Mouse (Mus musculus): ENCODE data around the gene Pvalb.

Gene Pvalb

DNA sequence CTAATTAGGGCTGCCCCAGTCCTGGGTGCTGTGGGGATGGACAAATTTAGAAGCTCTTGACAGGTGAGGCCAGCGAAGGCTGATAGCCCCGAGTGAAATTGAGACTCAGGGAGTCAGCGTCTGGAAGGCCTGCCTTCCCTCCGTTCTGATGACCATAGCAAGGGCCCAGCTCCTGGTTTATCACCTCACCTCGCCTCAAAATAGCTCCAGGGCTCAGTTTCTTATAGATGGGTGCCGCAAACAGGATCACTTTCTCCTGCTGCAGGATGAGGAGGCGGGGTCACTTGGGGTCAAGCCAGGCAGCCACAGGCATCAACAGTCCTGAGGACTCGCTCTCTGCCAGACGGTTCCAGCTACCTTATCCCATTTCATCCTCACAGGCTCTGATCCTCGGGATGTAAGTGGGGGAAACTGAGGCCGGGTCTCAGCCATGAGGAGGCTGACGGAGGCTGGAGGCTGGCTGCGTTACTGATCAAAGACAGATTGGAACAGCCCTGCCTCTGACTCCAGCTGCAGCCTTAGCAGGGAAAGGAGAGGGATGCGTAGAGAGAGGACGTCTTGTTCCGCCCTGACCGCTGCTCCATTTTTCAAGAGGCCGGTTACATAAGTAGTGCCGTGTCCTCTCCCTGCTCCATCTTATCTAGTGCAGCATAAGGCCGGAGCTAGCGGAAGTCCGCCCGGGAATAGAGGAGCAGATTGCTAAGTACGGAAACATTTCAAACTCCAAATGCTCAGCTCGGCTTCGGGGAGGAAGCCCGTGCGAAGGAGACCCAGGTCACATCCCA, 10.9 kb downstream of the Pvalb start:
- no peak for DNase-seq

DNA sequence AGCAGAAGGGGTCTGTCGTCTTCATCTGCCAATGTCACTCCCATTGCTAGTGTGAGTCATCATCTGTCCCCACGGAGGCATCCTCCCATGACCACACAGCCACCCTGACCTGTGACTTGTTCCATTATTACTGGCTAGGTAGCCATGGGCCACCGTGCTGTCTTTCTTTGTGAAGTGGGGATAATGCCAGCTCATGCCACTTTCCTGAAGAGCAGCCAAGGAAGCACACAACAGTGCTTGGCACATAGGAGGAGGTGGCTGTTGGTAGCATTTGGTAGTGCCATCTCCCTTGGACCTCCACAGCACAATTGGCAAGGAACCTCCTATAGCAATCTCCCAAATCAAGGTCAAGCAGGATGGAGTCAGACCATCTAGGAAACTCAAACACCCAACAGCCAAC, 11.9 kb downstream of the Pvalb start:
- DNase-seq: no peak

GRCm38 (mm10) chr15:78189636-78190035, 16.6 kb downstream of the Pvalb start:
- no peak for DNase-seq

DNA sequence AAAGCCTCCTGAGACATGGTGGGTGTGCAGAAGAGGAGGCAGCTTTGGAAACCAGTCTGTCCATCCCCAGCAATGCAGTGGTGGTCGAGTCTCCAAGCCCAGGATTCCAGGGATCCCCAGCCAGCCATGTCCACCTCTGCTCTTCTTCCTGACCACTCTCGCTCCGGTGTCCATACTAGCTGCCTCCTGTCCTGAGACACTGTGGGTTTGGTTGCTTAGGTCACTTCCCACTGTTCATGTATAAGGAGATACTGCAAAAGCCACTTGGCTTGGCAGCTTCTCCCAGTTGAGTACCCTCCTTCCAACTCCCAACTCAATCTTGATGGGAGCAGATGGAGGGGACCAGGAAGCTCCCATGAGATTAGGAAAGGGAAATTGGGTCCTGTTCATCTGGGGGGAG, 17.7 kb downstream of the Pvalb start:
- no peak for DNase-seq

DNA sequence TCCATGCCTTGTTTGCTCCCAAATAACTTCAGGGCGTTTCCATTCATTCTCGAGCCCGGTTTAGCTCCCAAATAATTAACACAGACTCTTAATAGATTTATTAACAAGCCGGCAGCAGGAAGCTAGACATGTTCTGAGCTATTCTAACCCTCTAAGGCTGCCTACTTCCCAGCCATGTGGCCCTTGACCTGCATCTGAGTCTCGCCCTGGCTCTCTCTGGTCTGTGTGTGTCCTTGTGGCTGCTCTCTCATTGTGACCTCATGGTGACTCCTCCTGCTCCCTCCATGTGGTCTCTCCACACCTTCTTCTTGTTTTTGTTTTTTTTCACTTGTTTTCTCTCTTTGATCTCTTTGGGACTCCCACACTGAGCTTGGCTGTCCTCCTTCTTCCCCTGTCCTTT, 19.3 kb downstream of the Pvalb start:
- no peak for DNase-seq

- no peak for DNase-seq
These were observed 20.6 kb downstream of the Pvalb start for GRCm38 (mm10) chr15:78185609-78186008.

DNA sequence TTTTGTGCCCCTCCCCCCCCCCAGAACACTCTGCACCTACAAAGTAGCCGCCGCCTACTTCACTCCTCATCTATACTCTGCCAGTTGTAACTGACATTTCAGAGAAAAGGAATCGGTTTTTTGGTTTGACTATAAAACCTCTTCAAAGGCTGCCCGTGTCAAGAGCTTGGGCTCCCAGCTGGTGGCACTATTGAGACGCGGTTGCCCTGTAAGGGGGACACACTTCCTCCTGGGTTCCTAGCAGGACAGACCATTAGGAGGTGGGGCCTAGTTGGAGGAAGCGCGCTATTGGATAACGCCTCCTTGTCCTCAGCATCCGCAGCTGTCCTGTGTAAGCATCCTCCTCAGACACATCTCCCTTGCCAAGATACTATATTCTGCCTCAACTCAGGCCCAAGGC, 21.3 kb downstream of the Pvalb start:
- DNase-seq: no peak

DNA sequence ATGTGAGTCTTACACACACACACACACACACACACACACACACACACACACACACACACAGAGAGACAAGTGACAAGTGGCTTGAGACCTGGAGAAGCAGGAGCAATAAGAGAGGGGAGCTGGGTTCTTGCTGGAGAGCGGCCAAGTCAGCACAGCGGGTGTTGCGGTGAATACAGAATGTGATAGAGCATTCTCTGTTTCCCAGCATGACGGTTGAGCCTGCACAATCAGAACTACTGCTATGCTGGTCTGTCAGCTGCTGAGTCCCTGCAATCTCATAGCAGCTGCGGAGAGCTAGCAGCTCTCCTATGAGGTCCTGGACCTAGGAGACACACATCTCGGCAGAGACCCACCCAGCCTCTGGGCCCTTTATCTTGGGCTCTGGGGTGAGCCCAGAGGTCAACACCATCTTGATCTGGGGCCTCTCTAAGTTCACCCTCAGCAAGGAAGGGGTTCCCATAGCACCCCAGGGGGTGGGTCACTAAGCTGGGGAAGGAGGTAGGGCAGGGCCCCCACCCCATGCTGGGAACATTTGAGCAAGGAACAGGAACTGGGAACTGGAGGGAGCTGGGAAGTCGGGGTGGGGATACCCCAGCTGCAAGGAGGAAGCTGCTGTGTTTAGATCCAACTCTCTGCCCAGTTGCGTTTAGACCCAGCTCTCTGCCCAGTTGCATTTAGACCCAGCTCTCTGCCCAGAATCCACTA, 24.3 kb downstream of the Pvalb start:
- DNase-seq: peak; percentile 33 to 35

DNA sequence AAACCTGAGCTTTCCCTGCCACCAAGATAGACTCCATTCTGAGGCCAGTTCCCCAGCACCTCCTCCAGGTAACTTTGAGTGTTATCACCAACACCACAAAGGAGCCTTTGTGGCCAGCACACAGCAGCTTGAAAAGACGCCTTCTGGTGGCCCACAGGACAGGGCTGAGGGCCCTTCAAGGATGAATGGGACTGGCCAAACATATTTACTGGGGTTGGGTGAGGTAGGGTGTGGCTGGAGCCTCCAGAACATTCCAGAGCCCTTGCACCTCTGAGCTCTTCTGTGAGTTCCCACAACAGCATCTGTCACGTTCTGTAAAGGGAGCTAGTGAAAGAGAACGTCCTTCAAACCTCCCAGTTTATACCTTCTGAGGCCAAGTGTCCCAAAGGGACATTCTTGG, 26.4 kb downstream of the Pvalb start:
- DNase-seq: no peak

DNA sequence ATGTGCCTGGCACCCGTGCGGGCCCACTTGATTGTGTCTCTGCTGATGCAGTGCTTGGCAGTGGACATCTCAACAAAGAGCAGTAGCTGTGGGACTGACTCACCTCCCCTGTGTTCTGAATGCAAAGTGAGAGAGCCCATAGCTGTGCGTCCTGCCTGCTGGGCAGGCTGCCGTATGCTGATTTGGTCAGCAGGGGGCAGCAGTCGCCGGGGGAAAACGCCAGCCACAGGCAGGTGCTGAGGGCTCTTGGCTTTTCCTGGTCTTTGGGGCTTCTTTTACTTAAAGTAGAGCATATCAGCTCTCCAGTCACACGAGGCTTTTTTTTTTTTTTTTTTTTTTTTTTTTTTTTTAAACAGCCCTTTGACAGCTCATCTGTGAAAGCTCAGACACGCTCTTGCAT, 27.8 kb downstream of the Pvalb start:
- peak; percentile 85 to 86 for DNase-seq

GRCm38 (mm10) chr15:78177257-78177656, 28.9 kb downstream of the Pvalb start:
- DNase-seq: no peak

DNA sequence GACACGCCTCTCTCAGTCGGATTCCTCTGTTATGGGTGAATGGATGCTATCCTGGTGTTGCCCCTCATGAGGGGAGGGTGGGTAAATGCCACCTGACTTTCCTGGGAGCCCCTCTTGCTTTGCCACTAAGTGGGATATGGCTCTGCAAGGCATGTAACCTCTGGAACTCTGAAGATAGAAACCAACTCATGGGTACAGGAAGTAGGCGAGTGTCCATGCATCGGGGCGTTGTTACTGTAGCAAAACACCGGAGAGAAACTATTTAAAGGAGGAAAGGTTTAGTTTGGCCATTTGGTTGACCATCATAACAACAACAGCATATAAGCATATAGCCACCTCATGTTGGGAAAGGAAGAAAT, 31.3 kb downstream of the Pvalb start:
- no peak for DNase-seq

GRCm38 (mm10) chr15:78173972-78174886, 32.0 kb downstream of the Pvalb start, which contains the start of gene Ift27:
Ift27 (minus strand) TSS chr15:78174107.
- peak; percentile 96 for DNase-seq

- no peak for DNase-seq
These were observed 33.0 kb downstream of the Pvalb start for GRCm38 (mm10) chr15:78172899-78173817.

DNA sequence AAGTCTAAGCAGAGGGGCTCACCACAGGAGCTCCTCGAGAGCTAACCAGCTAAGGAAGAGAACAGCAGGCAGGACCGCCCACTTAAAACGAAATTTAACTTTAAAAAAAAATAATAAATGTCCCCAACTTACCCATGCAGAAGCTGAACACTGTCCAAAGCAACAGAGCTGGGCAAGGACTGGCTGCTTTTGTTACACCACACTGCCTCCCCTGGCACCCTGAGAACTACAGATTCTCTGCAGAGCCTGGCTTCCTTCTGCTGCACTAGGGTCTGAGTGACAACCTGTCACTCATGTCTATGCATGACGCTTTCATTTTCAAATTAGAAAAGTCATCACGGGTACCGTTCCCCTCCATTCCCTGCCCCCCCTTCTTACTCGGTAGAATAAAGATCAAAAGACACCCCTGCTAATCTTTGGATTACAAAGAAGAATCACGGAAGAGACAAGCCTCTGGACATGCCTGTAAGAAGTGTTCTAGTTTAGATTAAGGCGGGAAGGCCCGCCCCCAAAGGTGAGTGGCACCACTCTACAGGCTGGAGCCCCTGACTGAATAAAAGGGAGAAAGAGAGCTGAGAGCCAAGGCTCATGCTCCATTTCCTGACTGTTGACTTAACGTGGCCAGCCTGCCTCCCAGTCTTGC, 33.8 kb downstream of the Pvalb start:
- peak; percentile 44 to 52 for DNase-seq

GRCm38 (mm10) chr15:78171651-78172050, 34.5 kb downstream of the Pvalb start:
- no peak for DNase-seq

DNA sequence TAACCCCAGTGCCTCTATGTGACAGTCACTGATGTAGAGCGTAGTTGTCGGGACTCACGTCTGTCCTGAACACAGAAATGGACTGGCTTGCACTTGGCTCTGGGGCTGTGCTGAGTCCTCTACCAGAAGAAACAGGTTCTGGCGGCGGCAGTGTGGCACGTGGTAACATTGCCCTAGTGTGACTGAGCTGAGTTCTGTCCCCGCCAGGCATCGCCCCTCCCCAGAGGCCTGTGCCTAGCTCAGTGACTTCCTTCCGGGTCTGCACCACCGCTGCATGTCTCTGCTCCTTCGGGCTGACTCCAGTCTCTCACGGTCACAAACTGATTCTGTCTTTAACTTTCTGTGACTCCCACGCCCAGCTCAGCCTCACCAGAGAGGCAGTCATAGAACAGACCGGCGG, 35.5 kb downstream of the Pvalb start:
- no peak for DNase-seq

GRCm38 (mm10) chr15:78169566-78169965, 36.6 kb downstream of the Pvalb start:
- DNase-seq: no peak

- DNase-seq: no peak
These were observed 40.9 kb downstream of the Pvalb start for GRCm38 (mm10) chr15:78165292-78165691.

- DNase-seq: no peak
These were observed 41.7 kb downstream of the Pvalb start for GRCm38 (mm10) chr15:78164466-78164865.

GRCm38 (mm10) chr15:78161946-78162345, 44.3 kb downstream of the Pvalb start:
- no peak for DNase-seq

GRCm38 (mm10) chr15:78158335-78158734, 47.9 kb downstream of the Pvalb start:
- DNase-seq: no peak
